Mouse (Mus musculus): ENCODE data around the gene Cdc42ep5.
A peak's percentile ranks its signal among the peaks of the same experiment; 100 is the strongest.

Gene Cdc42ep5

GRCm38 (mm10) chr7:4145552-4146190, 19.0 kb downstream of the Cdc42ep5 start:
- peak; percentile 69 to 70 for DNase-seq

- no peak for DNase-seq
These were observed 19.7 kb downstream of the Cdc42ep5 start for GRCm38 (mm10) chr7:4144766-4145551.

- no peak for DNase-seq
These were observed 20.6 kb downstream of the Cdc42ep5 start for GRCm38 (mm10) chr7:4144046-4144445.

GRCm38 (mm10) chr7:4143506-4143905, 21.2 kb downstream of the Cdc42ep5 start:
- DNase-seq: no peak

GRCm38 (mm10) chr7:4142796-4143445, 21.7 kb downstream of the Cdc42ep5 start:
- DNase-seq: no peak

GRCm38 (mm10) chr7:4141648-4142325, 22.9 kb downstream of the Cdc42ep5 start:
- no peak for DNase-seq

- DNase-seq: no peak
These were observed 25.3 kb downstream of the Cdc42ep5 start for GRCm38 (mm10) chr7:4139391-4139790.

- no peak for DNase-seq
These were observed 26.0 kb downstream of the Cdc42ep5 start for GRCm38 (mm10) chr7:4138671-4139070.

- DNase-seq: no peak
These were observed 26.5 kb downstream of the Cdc42ep5 start for GRCm38 (mm10) chr7:4138181-4138580.

GRCm38 (mm10) chr7:4137746-4138145, 26.9 kb downstream of the Cdc42ep5 start:
- DNase-seq: no peak

- peak; percentile 98 to 99 for DNase-seq
These were observed 27.7 kb downstream of the Cdc42ep5 start, which contains the start of gene Leng8 for GRCm38 (mm10) chr7:4136771-4137531. TSS of gene Leng8 (plus strand) at chr7:4137039.

- no peak for DNase-seq
These were observed 28.3 kb downstream of the Cdc42ep5 start for GRCm38 (mm10) chr7:4136404-4136770.

GRCm38 (mm10) chr7:4134911-4135310, 29.7 kb downstream of the Cdc42ep5 start:
- DNase-seq: no peak

- DNase-seq: no peak
These were observed 31.7 kb downstream of the Cdc42ep5 start for GRCm38 (mm10) chr7:4132998-4133397.

- no peak for DNase-seq
These were observed 32.1 kb downstream of the Cdc42ep5 start for GRCm38 (mm10) chr7:4132581-4132980.

- no peak for DNase-seq
These were observed 32.7 kb downstream of the Cdc42ep5 start for GRCm38 (mm10) chr7:4131964-4132363.

- DNase-seq: peak; percentile 86 to 88
These were observed 33.8 kb downstream of the Cdc42ep5 start for GRCm38 (mm10) chr7:4130686-4131452.

- DNase-seq: no peak
These were observed 35.8 kb downstream of the Cdc42ep5 start for GRCm38 (mm10) chr7:4128860-4129259.

- no peak for DNase-seq
These were observed 36.8 kb downstream of the Cdc42ep5 start for GRCm38 (mm10) chr7:4127894-4128293.

- no peak for DNase-seq
These were observed 37.5 kb downstream of the Cdc42ep5 start for GRCm38 (mm10) chr7:4126992-4127785.

- no peak for DNase-seq
These were observed 39.4 kb downstream of the Cdc42ep5 start for GRCm38 (mm10) chr7:4125306-4125705.

Measured in B cell, adult 2 months (primary cell).